Mouse (Mus musculus) megakaryocyte progenitor cell, adult 5-6 weeks (primary cell): ENCODE data around the gene Cadps. TPM values are rescaled to one million over a fixed set of nuclear protein-coding genes. Genes with fewer than 3 reads are reported as not detected.

Experiments
- ATAC-seq: replicated peaks from 2 replicates; pipeline ENCODE4 v1.8.0; 2016; ENCODE audit warnings: mild to moderate bottlenecking, moderate TSS enrichment, inconsistent platforms; ENCODE audit not compliant: poor library complexity
- total RNA-seq, 2 experiments: library from RNA; stranded (forward) in 1 of 2; stranded (reverse) in 1 of 2; fragments of 157-497, 149-512 nt in 1 of 2; fragments of 200-1000 nt in 1 of 2; gene quantifications; 2 replicates each; pipeline versions ENCODE4 v1.2.3 to v1.2.4; 2015 to 2017

Cadps gene
- total RNA-seq, 2 experiments from 2014 or later: not detected

- ATAC-seq: peak; percentile 65
Measured at GRCm38 (mm10) chr14:12751821-12752220, 71.1 kb downstream of the Cadps start.

GRCm38 (mm10) chr14:12730979-12731378, 91.9 kb downstream of the Cadps start:
- ATAC-seq: no peak

- ATAC-seq: no peak
Measured at GRCm38 (mm10) chr14:12722452-12723194, 100.3 kb downstream of the Cadps start.

- ATAC-seq: no peak
Measured at GRCm38 (mm10) chr14:12718766-12719165, 104.1 kb downstream of the Cadps start.

GRCm38 (mm10) chr14:12715906-12716659, 106.8 kb downstream of the Cadps start:
- ATAC-seq: no peak

GRCm38 (mm10) chr14:12707395-12707794, 115.5 kb downstream of the Cadps start:
- ATAC-seq: no peak

GRCm38 (mm10) chr14:12704461-12704860, 118.4 kb downstream of the Cadps start:
- ATAC-seq: no peak

- ATAC-seq: no peak
Measured at GRCm38 (mm10) chr14:12690201-12690600, 132.7 kb downstream of the Cadps start.

GRCm38 (mm10) chr14:12685015-12685414, 137.9 kb downstream of the Cadps start:
- no peak for ATAC-seq

- ATAC-seq: 0 out of 2 replicates have a peak, but pooled peaks have one; percentile 14
Measured at GRCm38 (mm10) chr14:12680819-12681638, 141.8 kb downstream of the Cadps start.

GRCm38 (mm10) chr14:12661430-12661829, 161.4 kb downstream of the Cadps start:
- no peak for ATAC-seq

- ATAC-seq: 0 out of 2 replicates have a peak, but pooled peaks have one; percentile 23
Measured at GRCm38 (mm10) chr14:12657351-12657750, 165.5 kb downstream of the Cadps start.

- no peak for ATAC-seq
Measured at GRCm38 (mm10) chr14:12642868-12643512, 179.9 kb downstream of the Cadps start.

GRCm38 (mm10) chr14:12638762-12639161, 184.1 kb downstream of the Cadps start:
- no peak for ATAC-seq

- no peak for ATAC-seq
Measured at GRCm38 (mm10) chr14:12637121-12637754, 185.6 kb downstream of the Cadps start.

- no peak for ATAC-seq
Measured at GRCm38 (mm10) chr14:12624256-12625130, 198.4 kb downstream of the Cadps start.

GRCm38 (mm10) chr14:12607025-12607424, 215.9 kb downstream of the Cadps start:
- no peak for ATAC-seq

GRCm38 (mm10) chr14:12606202-12606601, 216.7 kb downstream of the Cadps start:
- ATAC-seq: no peak

- no peak for ATAC-seq
Measured at GRCm38 (mm10) chr14:12602080-12602479, 220.8 kb downstream of the Cadps start.
